Mouse (Mus musculus): ENCODE measurements around the gene Cul7. TPM values are rescaled to one million over a fixed set of nuclear protein-coding genes. Genes with fewer than 3 reads are reported as not detected.

The Cul7 gene
- polyA plus RNA-seq, 1 experiment from 2014 or later = 10.9 TPM

GRCm38 (mm10) chr17:46617799-46618198 lies 32.3 kb upstream of the Cul7 start:
- WGBS (ENCODE audit: insufficient replicate concordance) = 73% methylated on average over 12 of the region's 12 CpGs
- Histone ChIP-seq H3K4me3 (replicated peaks) (no peak overlapping the region), H3K4me2 (no peak overlapping the region), H3K27me3 (0 out of 2 replicates have a peak, but pooled peaks cover 3% of the 10 kb centered on the region), H3K9ac (no peak overlapping the region), H3K36me3 (no peaks in the 10 kb centered on the region), H3K4me1 (replicated peaks) (peaks cover 56% of the 10 kb centered on the region), H3K9me3 (replicated peaks) (no peaks in the 10 kb centered on the region), H3K27ac (no peak overlapping the region)
- no peak for DNase-seq
- no peak for ATAC-seq (ENCODE audit: low read depth)

GRCm38 (mm10) chr17:46618394-46618768 lies 31.8 kb upstream of the Cul7 start:
- Histone ChIP-seq H3K4me2 (peak overlapping the region; percentile 8; the same call in 1 of the 2 replicates), H3K4me1 (replicated peaks) (peaks cover 56% of the 10 kb centered on the region), H3K4me3 (replicated peaks) (no peak overlapping the region), H3K27ac (peak overlapping the region; percentile 10; the same call in 1 of the 2 replicates), H3K36me3 (no peaks in the 10 kb centered on the region), H3K9ac (no peak overlapping the region), H3K9me3 (replicated peaks) (no peaks in the 10 kb centered on the region), H3K27me3 (0 out of 2 replicates have a peak, but pooled peaks cover 3% of the 10 kb centered on the region)
- DNase-seq (no peak), ATAC-seq (ENCODE audit: low read depth) (no peak)
- WGBS (ENCODE audit: insufficient replicate concordance) = 44% methylated on average over 6 of the region's 6 CpGs

GRCm38 (mm10) chr17:46618769-46619682 lies 31.1 kb upstream of the Cul7 start:
- ATAC-seq (ENCODE audit: low read depth) = no peak
- no peak for DNase-seq
- H3K9ac ChIP-seq = no peak overlapping the region
- H3K4me1 ChIP-seq (replicated peaks) = peaks cover 56% of the 10 kb centered on the region
- no peaks in the 10 kb centered on the region for H3K9me3 ChIP-seq (replicated peaks)
- H3K4me2 ChIP-seq = peak overlapping the region; percentile 8; the same call in 1 of the 2 replicates
- 45% methylated on average over 27 of the region's 27 CpGs for WGBS (ENCODE audit: insufficient replicate concordance)
- H3K4me3 ChIP-seq (replicated peaks) = no peak overlapping the region
- no peaks in the 10 kb centered on the region for H3K36me3 ChIP-seq
- peaks cover 3% of the 10 kb centered on the region for H3K27me3 ChIP-seq
- H3K27ac ChIP-seq = peak overlapping the region; percentile 10; the same call in 1 of the 2 replicates

- Histone ChIP-seq H3K4me1 (replicated peaks) (peaks cover 62% of the 10 kb centered on the region), H3K27ac (no peak overlapping the region), H3K4me3 (replicated peaks) (no peak overlapping the region), H3K9ac (no peak overlapping the region), H3K27me3 (peaks cover 9% of the 10 kb centered on the region), H3K36me3 (no peaks in the 10 kb centered on the region), H3K4me2 (no peak overlapping the region), H3K9me3 (replicated peaks) (no peaks in the 10 kb centered on the region)
- 52% methylated on average over 16 of the region's 16 CpGs for WGBS (ENCODE audit: insufficient replicate concordance)
- DNase-seq (no peak), ATAC-seq (ENCODE audit: low read depth) (no peak)
Measured at GRCm38 (mm10) chr17:46619683-46620357, 30.3 kb upstream of the Cul7 start.

- Histone ChIP-seq H3K4me1 (replicated peaks) (peaks cover 62% of the 10 kb centered on the region), H3K36me3 (no peaks in the 10 kb centered on the region), H3K9ac (no peak overlapping the region), H3K27ac (0 out of 2 replicates have a peak overlapping the region, but pooled peaks have one; percentile 48), H3K9me3 (replicated peaks) (no peaks in the 10 kb centered on the region), H3K4me3 (replicated peaks) (no peak overlapping the region), H3K27me3 (peaks cover 9% of the 10 kb centered on the region), H3K4me2 (0 out of 2 replicates have a peak overlapping the region, but pooled peaks have one; percentile 21)
- no peak for DNase-seq
- ATAC-seq (ENCODE audit: low read depth) = no peak
- 50% methylated on average over 15 of the region's 15 CpGs for WGBS (ENCODE audit: insufficient replicate concordance)
Measured at GRCm38 (mm10) chr17:46621324-46621723, 28.8 kb upstream of the Cul7 start.

GRCm38 (mm10) chr17:46622269-46622668 lies 27.9 kb upstream of the Cul7 start:
- no peak for ATAC-seq (ENCODE audit: low read depth)
- Histone ChIP-seq H3K4me2 (no peak overlapping the region), H3K9me3 (replicated peaks) (no peaks in the 10 kb centered on the region), H3K9ac (no peak overlapping the region), H3K4me1 (replicated peaks) (peaks cover 62% of the 10 kb centered on the region), H3K4me3 (replicated peaks) (no peak overlapping the region), H3K36me3 (no peaks in the 10 kb centered on the region), H3K27me3 (peaks cover 15% of the 10 kb centered on the region), H3K27ac (no peak overlapping the region)
- WGBS (ENCODE audit: insufficient replicate concordance) = 45% methylated on average over 11 of the region's 11 CpGs
- DNase-seq = no peak

GRCm38 (mm10) chr17:46623819-46624557 lies 26.1 kb upstream of the Cul7 start:
- H3K4me3 ChIP-seq (replicated peaks) = no peak overlapping the region
- H3K9ac ChIP-seq = no peak overlapping the region
- no peak for ATAC-seq (ENCODE audit: low read depth)
- H3K36me3 ChIP-seq = no peaks in the 10 kb centered on the region
- 24% methylated on average over 10 of the region's 10 CpGs for WGBS (ENCODE audit: insufficient replicate concordance)
- peaks cover 32% of the 10 kb centered on the region for H3K27me3 ChIP-seq
- 0 out of 2 replicates have a peak overlapping the region, but pooled peaks have one; percentile 12 for H3K4me2 ChIP-seq
- peaks cover 53% of the 10 kb centered on the region for H3K4me1 ChIP-seq (replicated peaks)
- no peaks in the 10 kb centered on the region for H3K9me3 ChIP-seq (replicated peaks)
- no peak for DNase-seq
- H3K27ac ChIP-seq = peak overlapping the region; percentile 39; the same call in 1 of the 2 replicates

- Histone ChIP-seq H3K9ac (no peak overlapping the region), H3K4me3 (replicated peaks) (no peak overlapping the region), H3K27ac (peak overlapping the region; percentile 39; the same call in 1 of the 2 replicates), H3K4me2 (0 out of 2 replicates have a peak overlapping the region, but pooled peaks have one; percentile 12), H3K27me3 (peaks cover 38% of the 10 kb centered on the region), H3K36me3 (no peaks in the 10 kb centered on the region), H3K4me1 (replicated peaks) (peaks cover 50% of the 10 kb centered on the region), H3K9me3 (replicated peaks) (no peaks in the 10 kb centered on the region)
- ATAC-seq (ENCODE audit: low read depth) (no peak), DNase-seq (no peak)
- WGBS (ENCODE audit: insufficient replicate concordance) = 56% methylated on average over 12 of the region's 12 CpGs
Measured at GRCm38 (mm10) chr17:46624598-46624997, 25.5 kb upstream of the Cul7 start.

- H3K9ac ChIP-seq = no peak overlapping the region
- H3K27ac ChIP-seq = no peak overlapping the region
- H3K27me3 ChIP-seq = peaks cover 59% of the 10 kb centered on the region
- no peaks in the 10 kb centered on the region for H3K9me3 ChIP-seq (replicated peaks)
- no peak for ATAC-seq (ENCODE audit: low read depth)
- H3K4me3 ChIP-seq (replicated peaks) = no peak overlapping the region
- peak overlapping the region; percentile 70 for H3K4me2 ChIP-seq
- no peak for DNase-seq
- WGBS (ENCODE audit: insufficient replicate concordance) = 59% methylated on average over 6 of the region's 6 CpGs
- peaks cover 43% of the 10 kb centered on the region for H3K4me1 ChIP-seq (replicated peaks)
- no peaks in the 10 kb centered on the region for H3K36me3 ChIP-seq
Measured at GRCm38 (mm10) chr17:46627409-46627808, 22.7 kb upstream of the Cul7 start.

- 0 out of 2 replicates have a peak, but pooled peaks have one; percentile 11 for ATAC-seq (ENCODE audit: low read depth)
- WGBS (ENCODE audit: insufficient replicate concordance) = 1% methylated on average over 13 of the region's 13 CpGs
- H3K4me3 ChIP-seq (replicated peaks) = peak overlapping the region; percentile 64
- H3K9ac ChIP-seq = peak overlapping the region; percentile 70
- no peak for DNase-seq
- H3K27me3 ChIP-seq = peaks cover 59% of the 10 kb centered on the region
- H3K4me2 ChIP-seq = peak overlapping the region; percentile 70
- H3K4me1 ChIP-seq (replicated peaks) = peaks cover 36% of the 10 kb centered on the region
- no peaks in the 10 kb centered on the region for H3K9me3 ChIP-seq (replicated peaks)
- no peak overlapping the region for H3K27ac ChIP-seq
- H3K36me3 ChIP-seq = no peaks in the 10 kb centered on the region
Measured at GRCm38 (mm10) chr17:46628471-46628790, 21.7 kb upstream of the Cul7 start.
